Mouse (Mus musculus): ENCODE data around the gene Hdac7.

Hdac7 gene

GRCm38 (mm10) chr15:97767280-97768186 lies 76.8 kb downstream of the Hdac7 start, which contains the start of gene Rapgef3:
Gene Rapgef3, minus strand, starts transcription at chr15:97767972.
- DNase-seq (ENCODE audit: low spot score in 2 of 2), result peak; percentile 66 to 80

GRCm38 (mm10) chr15:97766594-97767279 lies 77.6 kb downstream of the Hdac7 start:
- DNase-seq (ENCODE audit: low spot score in 2 of 2), result peak in 1 of 2 experiments; percentile 34

GRCm38 (mm10) chr15:97766194-97766593 lies 78.1 kb downstream of the Hdac7 start:
- peak in 1 of 2 experiments; percentile 23 for DNase-seq (ENCODE audit: low spot score in 2 of 2)

GRCm38 (mm10) chr15:97765090-97765794 lies 79.1 kb downstream of the Hdac7 start:
- DNase-seq (ENCODE audit: low spot score in 2 of 2), result no peak

- no peak for DNase-seq (ENCODE audit: low spot score in 2 of 2)
Measured at GRCm38 (mm10) chr15:97764532-97764931, 79.8 kb downstream of the Hdac7 start.

GRCm38 (mm10) chr15:97763256-97764049 lies 80.8 kb downstream of the Hdac7 start:
- no peak for DNase-seq (ENCODE audit: low spot score in 2 of 2)

GRCm38 (mm10) chr15:97762733-97763132 lies 81.6 kb downstream of the Hdac7 start:
- DNase-seq (ENCODE audit: low spot score in 2 of 2), result no peak

GRCm38 (mm10) chr15:97761438-97761837 lies 82.9 kb downstream of the Hdac7 start:
- DNase-seq (ENCODE audit: low spot score in 2 of 2), result no peak

GRCm38 (mm10) chr15:97760952-97761351 lies 83.3 kb downstream of the Hdac7 start:
- DNase-seq (ENCODE audit: low spot score in 2 of 2), result no peak

GRCm38 (mm10) chr15:97760006-97760405 lies 84.3 kb downstream of the Hdac7 start:
- DNase-seq (ENCODE audit: low spot score in 2 of 2), result peak in 1 of 2 experiments; percentile 69

GRCm38 (mm10) chr15:97755361-97755760 lies 88.9 kb downstream of the Hdac7 start:
- no peak for DNase-seq (ENCODE audit: low spot score in 2 of 2)

- no peak for DNase-seq (ENCODE audit: low spot score in 2 of 2)
Measured at GRCm38 (mm10) chr15:97754476-97754875, 89.8 kb downstream of the Hdac7 start.

GRCm38 (mm10) chr15:97752491-97752890 lies 91.8 kb downstream of the Hdac7 start:
- DNase-seq (ENCODE audit: low spot score in 2 of 2), result no peak

- no peak for DNase-seq (ENCODE audit: low spot score in 2 of 2)
Measured at GRCm38 (mm10) chr15:97751676-97752075, 92.6 kb downstream of the Hdac7 start.

GRCm38 (mm10) chr15:97750697-97751096 lies 93.6 kb downstream of the Hdac7 start:
- DNase-seq (ENCODE audit: low spot score in 2 of 2), result peak; percentile 85 to 95

- DNase-seq (ENCODE audit: low spot score in 2 of 2), result no peak
Measured at GRCm38 (mm10) chr15:97749841-97750240, 94.5 kb downstream of the Hdac7 start.

- no peak for DNase-seq (ENCODE audit: low spot score in 2 of 2)
Measured at GRCm38 (mm10) chr15:97749397-97749796, 94.9 kb downstream of the Hdac7 start.

- no peak for DNase-seq (ENCODE audit: low spot score in 2 of 2)
Measured at GRCm38 (mm10) chr15:97748964-97749363, 95.3 kb downstream of the Hdac7 start.

- DNase-seq (ENCODE audit: low spot score in 2 of 2), result no peak
Measured at GRCm38 (mm10) chr15:97748309-97748708, 96.0 kb downstream of the Hdac7 start.

GRCm38 (mm10) chr15:97747486-97747885 lies 96.8 kb downstream of the Hdac7 start:
- no peak for DNase-seq (ENCODE audit: low spot score in 2 of 2)

GRCm38 (mm10) chr15:97746748-97747147 lies 97.6 kb downstream of the Hdac7 start:
- DNase-seq (ENCODE audit: low spot score in 2 of 2), result no peak
